Mouse (Mus musculus): Measurements from ENCODE around the gene D030056L22Rik.
A peak's percentile ranks its signal among the peaks of the same experiment; 100 is the strongest.

D030056L22Rik gene

DNA sequence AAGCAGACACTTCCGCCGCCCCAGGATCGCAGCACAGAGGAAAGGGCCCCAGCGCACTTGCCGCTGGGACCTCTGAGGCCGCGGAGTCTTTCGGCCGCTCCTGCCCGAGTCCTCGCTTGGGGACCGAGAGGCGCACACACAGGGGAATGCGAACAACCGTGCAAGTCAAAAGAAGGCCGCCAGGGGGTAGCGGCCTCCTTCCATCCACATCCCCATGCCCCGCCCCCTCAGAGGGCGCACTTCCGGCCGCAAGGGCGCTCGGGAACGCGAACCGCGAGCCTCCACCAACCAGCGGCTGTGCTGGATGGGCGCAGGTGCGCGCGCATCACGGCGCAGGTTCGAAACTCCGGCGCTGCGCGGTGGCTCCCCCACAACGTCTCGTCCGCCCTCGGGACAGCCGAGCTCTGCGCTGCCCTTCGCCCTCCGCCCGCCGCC, at the start of gene D030056L22Rik:
Gene D030056L22Rik (plus strand): TSS at position 328 of the 435 bp plus-strand sequence.
- DNase-seq (ENCODE audit: low spot score): peak; percentile 99

DNA sequence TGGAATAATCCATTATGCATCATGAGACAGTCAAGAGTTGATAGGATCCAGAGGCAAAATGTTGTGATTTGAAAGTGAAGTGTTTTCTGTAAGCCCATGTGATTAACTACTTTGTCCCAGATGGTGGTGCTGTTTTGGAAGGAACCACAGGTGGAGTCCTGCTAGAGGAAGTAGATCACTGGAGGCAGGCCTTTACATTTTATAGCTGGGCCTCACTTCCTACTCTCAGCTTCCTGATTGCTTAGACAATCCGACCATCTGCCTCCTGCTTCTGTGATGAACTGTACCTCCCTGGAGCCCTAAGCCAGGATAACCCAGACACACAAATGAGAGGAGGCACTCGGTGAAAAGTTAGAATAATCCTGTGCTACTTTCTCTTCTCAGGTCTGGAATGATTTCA, 49.1 kb upstream of the D030056L22Rik start:
- no peak for DNase-seq (ENCODE audit: low spot score)

DNA sequence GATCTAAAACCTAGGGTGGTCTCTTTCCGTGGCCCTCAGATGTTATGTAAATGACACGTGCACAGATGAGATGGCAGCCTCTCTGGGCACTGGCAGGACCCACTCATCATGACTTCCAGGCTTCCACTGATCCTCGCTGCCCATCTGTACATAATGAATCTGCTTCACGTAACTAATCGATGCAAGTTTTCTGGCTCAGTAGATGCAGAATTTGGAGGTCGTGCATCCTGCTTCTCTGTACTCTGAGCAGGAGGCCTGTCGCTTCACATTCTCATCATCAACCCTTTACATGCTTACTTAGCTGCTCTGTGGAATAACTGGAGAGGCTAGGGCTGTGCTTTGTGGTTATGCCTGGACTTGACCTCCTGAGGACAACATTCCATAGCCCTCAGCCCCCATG, 46.0 kb upstream of the D030056L22Rik start:
- DNase-seq (ENCODE audit: low spot score): peak; percentile 79

DNA sequence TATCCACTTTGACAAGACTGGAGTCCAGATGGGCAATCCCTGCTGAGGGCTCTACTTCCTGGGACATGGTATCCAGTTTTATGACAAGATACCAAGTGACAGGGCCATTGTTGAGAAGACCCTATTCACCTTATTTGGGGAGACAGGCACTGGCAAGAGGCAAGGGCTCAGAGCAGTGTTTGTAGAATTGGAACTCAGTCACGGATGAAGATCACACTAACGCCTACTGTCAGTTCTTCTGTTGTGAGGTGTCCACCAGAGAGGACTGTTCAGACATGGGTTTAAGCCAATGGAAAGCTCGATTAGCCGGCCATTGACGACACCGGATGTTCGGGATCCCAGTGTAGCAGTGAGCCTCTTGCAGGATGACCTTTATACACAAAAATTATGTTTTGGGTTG, 43.4 kb upstream of the D030056L22Rik start:
- peak; percentile 67 for DNase-seq (ENCODE audit: low spot score)

DNA sequence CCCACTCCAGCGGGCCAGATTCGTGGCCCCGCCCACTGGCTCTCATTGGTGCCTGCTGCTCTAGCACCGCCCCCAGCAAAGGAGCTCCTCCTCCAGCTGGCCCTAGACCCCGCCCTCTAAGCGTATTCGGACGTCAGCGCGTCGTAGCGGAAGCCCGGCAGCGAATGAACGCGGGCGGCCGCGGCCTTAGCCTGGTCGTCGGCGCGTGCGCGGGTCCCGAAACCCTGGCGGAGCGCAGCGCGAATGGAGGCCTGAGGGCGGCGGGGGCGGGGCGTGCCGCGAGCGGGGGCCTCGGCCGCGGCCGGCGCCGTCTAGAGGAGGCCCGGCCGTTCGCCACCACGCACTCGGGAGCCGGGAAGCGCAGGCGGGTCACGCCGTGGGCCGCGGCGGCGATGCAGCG, 42.4 kb upstream of the D030056L22Rik start, which contains the start of gene Carnmt1:
Gene Carnmt1 (plus strand): TSS at position 157 of the 400 bp plus-strand sequence.
- peak; percentile 99 for DNase-seq (ENCODE audit: low spot score)

DNA sequence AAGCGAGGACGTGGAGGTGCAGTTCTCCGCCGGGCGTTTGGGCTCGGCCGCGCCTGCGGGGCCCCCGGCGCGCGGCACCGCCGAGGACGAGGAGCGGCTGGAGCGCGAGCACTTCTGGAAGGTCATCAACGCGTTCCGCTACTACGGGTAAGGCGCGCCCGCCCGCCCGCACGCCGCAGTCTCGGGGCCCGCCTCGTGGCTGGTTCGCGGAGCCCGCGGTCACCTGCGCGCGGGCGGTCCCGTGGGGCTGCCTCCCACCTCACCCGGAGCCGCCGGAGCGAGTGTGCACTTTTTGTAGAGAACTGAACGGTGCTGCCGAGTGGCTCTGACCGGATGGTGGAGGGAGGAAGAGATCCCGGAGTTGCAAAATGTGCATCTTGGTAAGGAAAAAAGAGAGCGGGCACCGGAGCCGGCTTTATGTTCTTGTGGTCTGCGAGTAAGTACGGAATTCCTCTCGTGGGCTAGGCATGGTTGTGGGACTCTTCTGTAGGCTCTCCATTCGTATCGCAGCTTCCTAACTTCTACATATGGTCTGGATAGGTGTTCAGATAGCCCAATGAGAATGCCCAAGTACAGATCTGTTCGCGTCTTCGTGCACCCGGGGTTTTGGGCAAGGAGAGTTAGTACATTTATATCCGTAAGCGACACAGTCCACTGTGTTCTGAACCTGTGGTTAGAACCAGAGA, 41.8 kb upstream of the D030056L22Rik start:
- DNase-seq (ENCODE audit: low spot score): peak; percentile 46

DNA sequence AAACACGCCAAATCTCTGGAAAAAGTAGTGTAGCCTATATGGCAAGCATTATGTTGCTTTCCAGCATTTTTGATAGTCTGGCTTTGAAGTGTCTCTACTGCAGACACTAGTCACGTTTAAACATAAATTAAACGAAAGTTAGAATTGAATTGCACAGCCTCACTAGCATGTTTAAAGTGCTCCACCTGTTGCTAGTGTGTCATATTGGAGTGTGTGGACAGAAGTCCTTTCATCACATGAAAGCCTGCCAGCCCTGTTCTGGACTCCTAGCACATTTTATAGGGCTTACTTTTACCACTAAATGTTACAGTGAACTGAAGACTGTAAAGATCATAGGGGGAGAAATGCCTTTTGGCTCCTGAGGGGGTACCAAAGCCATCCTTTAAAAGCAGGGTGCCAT, 40.5 kb upstream of the D030056L22Rik start:
- no peak for DNase-seq (ENCODE audit: low spot score)

DNA sequence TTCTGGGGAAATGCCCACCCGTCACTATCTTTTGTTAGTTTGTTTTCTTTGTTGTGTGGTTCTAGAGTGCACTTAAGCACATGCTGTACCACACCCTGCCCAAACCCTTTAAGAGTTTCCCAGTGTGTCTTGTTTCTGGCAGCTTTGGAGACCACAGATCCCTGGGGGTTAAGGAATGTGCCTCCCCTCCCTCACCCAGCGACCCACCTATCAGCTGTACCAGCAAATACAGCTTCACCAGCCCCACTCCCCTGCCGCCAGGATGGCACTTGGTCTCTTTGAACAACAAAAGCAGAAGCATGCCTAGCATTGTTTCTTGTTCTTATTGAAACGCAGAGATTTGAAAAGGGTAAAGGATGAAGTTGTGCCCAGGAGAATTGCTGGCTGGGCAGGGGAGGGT, 39.9 kb upstream of the D030056L22Rik start:
- DNase-seq (ENCODE audit: low spot score): no peak

DNA sequence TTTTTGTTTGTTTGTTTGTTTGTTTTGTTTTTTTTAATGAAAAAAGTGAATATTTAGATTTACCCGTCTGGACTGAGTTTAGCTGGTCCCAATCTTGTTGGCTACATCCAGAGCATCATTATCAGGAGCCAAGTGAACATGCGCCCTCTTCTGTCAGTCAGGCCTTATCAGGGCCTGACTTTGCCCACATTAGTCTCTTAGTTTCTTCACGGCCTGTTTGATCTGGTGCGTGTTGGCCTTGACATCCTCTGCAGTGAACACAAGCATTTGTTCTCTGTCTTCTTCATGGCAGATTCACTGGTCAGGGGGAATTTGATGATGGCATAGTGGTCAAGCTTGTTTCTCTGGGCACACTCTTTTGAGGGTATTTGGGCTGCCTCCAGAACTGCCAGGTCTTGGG, 30.9 kb upstream of the D030056L22Rik start:
- DNase-seq (ENCODE audit: low spot score): no peak

DNA sequence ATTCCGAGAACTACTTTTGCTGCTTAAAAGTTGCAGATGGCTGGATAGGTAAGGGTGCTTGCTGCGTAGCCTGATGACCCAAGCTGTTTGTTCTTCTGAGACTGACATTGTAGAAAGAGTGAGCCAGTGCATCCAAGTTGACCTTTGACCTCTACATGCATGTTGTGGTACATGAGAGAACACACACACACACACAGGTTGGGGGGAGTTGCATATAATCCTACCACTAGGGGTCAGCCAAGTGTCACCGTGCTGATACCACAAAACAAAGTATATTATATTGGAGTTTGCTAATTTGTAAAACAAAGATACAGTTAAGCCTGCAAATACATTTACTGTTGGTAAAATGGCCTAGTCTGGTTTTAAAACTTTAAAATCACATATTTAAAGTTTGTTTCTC, 25.4 kb upstream of the D030056L22Rik start:
- peak; percentile 76 for DNase-seq (ENCODE audit: low spot score)

DNA sequence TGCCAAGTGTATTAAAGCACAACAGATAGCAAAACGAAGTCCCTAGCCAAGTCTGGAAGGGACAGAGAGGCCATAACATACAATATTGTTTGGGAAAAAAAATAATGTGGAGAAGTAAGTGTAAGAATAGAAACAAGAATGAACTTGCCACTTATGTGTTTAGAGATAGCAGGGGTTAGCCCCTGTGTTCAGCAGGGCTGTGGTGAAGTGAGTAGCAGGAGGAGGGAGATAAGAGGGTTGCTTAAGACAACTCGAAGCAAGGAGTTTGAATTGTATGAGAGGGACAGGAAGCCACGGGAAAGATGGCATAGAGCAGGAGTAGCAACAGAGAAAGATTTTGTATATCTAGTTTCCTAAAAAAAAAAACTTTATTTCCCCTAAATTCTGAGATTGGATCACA, 20.8 kb upstream of the D030056L22Rik start:
- no peak for DNase-seq (ENCODE audit: low spot score)

DNA sequence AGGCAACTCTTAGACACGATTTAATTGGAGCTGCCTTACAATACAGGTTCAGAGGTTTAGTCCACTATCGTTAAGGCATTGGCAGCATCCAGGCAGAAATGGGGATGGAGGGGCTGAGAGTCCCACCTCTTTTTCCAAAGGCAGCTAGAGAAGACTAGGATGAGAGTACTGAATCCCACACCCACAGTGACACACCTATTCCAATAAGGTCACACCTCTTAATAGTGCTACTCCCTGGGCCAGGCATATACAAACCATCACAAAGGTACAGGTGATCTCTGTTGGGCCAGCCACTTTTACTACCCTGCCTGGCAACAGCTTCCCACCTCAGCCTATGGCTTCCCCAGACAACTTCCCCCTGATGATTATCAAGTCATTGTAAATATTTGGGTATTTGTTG, 20.2 kb upstream of the D030056L22Rik start:
- no peak for DNase-seq (ENCODE audit: low spot score)

DNA sequence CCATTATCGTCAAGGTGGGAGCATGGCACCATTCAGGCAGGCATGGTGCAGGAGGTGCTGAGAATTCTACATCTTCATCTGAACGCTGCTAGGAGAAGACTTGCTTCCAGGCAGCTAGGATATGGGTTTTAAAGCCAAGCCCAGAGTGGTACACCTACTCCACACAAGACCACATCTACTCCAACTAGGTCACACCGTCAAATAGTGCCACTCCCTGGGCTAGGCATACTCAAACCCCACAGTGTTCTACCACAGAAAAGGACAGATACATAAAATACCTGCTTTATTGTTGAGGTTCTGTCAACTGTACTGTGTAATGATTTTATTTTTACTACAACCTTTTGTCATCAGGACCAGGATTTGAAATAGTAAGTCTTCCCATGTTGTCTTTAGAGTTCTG, 17.9 kb upstream of the D030056L22Rik start:
- no peak for DNase-seq (ENCODE audit: low spot score)

DNA sequence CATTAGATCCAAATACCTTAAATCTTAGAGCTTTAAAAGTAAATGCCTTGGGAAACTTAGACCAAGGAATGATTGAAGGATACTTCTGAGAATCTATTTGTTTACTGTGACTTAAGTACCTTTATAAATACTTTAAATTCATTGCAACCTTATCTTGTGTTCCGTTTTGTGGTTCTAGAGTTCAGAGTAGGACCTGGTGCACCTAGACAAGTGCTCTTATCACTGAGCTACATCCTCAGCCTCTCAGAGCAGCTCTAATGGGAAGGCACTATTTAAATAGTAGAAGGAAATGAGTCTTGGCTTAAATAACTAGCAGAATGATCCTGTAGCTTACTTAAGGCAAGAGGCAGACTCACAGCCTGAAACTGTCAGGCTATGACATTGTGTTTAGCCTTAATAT, 17.4 kb upstream of the D030056L22Rik start:
- no peak for DNase-seq (ENCODE audit: low spot score)

DNA sequence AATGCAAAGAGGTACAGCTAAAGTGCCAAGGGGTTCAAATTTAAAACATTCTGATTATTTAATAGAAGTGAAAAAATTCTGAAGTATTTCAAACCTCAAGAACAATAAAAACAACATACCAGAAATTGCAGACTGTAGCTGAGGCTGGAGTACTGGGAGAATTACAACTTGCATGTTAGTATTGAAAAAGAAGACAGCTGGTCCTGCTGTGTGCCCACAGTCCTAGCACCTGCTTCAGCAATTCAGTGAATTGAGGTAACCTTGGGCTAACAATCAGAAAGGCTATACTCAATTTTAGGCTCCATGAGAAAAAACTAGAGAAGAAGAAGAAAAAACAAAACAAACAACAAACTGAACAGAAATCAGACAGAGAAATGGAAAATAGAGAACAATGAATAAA, 4.9 kb upstream of the D030056L22Rik start:
- DNase-seq (ENCODE audit: low spot score): no peak

DNA sequence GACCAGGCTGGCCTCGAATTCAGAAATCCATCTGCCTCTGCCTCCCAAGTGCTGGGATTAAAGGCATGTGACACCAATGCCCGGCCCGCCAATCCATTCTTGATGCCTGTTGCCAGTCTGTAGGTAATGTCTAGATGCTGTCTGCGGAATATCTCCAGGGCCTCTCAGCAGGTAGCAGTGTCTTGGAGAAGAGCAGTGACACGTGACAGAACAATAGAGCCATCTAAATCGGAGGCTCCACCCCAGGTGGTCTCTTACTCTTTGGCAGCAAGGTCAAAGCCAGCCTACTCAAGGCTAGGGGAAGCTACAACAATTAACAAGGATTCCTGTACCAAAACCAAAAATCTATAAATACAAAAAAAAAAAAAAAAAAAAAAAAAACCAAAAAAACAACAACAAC, 2.1 kb upstream of the D030056L22Rik start:
- no peak for DNase-seq (ENCODE audit: low spot score)

DNA sequence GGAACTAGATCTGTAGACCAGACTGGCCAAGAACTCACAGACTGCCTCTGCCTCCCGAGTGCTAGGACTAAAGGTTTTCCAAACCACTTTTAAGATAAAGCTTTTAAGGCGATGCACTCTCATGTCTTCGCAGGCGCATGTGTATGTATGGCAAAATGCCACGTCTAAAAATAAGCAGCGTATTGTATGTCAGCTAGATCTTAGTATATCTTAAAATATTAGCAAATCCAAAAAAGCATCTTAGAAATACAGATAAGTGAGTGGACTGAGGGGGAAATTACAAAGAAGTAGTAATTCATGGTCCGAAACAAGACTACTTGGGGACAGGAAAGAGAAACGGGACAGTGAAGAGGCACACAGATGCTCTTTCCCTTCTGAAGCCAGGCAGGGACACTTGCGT, 1.4 kb upstream of the D030056L22Rik start:
- no peak for DNase-seq (ENCODE audit: low spot score)

DNA sequence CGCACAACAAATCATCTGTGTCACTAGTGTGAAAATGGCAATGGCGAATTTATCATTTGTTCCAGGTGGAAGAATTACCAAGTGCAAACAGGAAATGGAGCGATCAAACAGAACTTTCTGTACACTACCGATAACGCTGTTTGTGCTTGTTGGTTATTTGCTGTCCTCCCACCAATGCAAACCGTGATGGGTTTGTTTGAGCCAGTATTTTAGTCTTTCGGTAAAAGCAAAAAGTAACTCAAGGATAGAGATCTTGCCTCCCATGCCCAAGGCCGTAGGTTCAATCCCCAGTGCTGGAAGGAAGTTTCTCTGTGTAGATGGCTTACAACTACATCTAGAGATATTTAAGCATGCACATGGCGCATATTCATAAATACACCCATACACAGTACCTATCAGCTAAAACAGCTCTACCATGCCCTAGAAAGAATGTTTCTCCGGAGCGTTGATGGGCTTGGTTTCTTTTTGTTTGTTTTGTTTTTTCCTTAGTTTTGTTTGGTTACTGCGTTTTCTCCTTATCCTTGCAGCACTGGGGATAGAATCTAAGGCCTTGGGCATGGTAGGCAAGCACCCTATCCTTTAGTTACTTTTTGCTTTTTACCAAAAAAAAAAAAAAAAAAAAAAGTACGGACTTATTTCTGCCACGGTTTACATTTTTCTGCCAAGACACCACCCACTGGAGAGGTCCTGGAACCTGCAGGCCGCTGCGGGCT, 684 bp upstream of the D030056L22Rik start:
- DNase-seq (ENCODE audit: low spot score): no peak

DNA sequence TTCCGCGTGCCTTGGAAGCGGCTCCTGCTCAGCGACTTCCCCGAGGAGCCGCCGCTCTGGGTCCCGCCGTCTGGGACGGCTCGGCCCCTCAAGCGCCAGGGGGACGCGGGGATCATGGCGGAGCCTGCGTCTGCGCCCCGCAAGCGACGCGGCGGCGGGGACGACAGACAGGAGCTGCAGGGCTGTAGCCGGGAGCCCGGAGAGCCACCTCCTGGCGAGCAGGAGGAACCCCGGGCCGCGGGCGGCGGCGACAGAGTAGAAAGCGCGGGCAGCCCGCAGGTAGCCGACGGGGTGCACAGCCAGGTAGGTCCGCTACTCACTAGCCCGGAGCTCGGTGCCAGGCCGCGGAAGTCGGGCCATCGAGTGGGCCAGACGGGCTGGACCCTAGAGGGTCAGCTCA, 364 bp downstream of the D030056L22Rik start:
- peak; percentile 55 for DNase-seq (ENCODE audit: low spot score)

DNA sequence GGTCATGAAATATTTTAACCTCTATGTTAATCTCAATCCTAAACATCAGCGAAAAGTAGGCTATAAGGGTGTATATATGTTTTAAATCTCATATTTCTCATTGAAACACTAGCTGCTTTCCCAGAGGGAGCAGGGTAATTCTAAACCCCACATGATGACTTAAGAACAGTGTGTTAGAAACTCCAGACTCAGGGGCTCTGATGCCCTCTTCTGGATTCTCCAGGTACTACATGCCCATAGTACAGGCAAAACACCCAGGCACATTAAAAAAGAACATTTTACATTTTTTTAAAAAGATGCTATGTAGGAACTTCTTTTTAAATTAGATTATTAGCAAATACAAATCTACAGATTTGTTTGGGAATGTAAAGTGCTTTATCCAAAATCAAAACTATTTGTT, 3.4 kb downstream of the D030056L22Rik start:
- DNase-seq (ENCODE audit: low spot score): peak; percentile 85

DNA sequence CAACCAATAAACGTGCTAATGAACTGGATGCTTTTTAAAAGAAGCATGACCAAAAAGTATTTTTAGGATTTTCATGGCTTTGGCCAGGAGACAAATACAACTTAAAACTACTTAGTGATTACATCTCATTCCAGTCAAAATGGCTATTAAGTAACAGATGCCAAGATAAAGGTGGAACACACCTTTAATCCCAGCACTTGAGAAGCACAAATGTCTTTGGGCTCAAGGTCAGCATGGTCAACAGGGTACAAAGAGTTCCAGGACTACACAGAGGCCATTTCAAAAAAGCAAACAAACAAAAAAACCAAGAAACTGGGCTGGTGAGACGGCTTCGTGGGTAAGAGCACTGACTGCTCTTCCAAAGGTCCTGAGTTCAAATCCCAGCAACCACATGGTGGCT, 7.3 kb downstream of the D030056L22Rik start:
- no peak for DNase-seq (ENCODE audit: low spot score)

DNA sequence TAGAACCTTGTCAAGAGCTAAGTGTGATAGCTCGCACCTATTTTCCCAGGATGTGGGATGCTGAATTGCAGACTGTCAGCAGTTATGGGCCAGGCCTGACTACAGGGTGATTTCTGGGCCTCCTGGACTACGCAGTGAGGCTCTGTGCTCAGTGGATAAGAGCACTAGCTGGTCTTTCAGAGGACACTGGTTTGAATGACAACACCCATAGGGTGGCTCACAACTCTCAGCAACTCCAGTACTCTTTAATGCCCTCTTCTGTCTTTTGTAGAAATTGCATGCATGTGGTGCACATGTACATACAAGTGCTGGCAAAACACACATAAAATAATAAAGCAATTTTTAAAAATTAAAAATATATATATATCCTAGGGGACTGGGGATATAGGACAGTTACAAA, 12.2 kb downstream of the D030056L22Rik start:
- no peak for DNase-seq (ENCODE audit: low spot score)

DNA sequence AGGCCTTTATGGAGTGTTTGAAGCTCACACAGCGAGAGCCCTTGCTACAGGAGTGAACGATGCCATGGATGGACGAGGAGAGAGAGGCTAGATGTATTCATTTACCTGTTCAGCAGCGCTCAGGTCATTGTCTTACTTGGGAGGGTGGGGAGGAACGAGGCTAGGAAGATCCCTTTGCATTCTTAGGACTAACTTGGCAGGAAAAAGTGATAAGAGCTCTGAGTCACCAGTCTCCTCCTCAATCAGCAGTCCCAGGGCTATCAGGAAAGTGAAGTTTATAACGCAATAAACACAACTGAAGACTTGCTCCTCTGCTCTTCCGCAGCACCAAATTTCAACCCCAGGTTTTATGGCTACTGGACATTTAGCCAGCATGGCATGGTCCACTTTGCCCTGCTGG, 17.3 kb downstream of the D030056L22Rik start:
- DNase-seq (ENCODE audit: low spot score): no peak

DNA sequence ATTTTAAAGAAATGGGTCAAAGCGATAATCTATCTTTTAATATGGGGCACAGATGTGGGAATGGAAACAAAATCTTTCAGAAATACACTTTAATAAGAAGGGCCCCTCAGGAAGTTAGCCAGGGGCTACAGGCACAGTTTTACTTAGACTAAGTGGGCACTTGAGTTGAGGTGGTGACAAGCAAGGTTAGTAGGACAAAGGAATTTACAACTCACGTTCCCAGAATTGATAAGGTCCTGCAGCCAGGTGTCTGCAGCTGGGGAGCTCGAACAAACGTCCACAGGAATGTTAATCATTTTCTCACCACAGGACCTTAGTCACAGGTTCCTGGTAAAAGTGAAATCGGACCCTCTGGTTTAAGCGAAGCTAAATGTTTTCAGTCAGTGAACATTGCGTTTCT, 18.1 kb downstream of the D030056L22Rik start:
- DNase-seq (ENCODE audit: low spot score): no peak

Measured in retina, embryonic 14.5 days (tissue).